Mouse (Mus musculus) activated CD4-positive, CD25-positive, alpha-beta regulatory T cell, adult 4 months (primary cell): ENCODE data around the gene Ccdc80. TPM values are rescaled to one million over a fixed set of nuclear protein-coding genes. Genes with fewer than 3 reads are reported as not detected.
A peak's percentile ranks its signal among the peaks of the same experiment; 100 is the strongest.

Experiments
- ATAC-seq: one replicate; pipeline ENCODE4 v1.8.0; 2017
- polyA plus RNA-seq, 2 experiments: library from polyadenylated mRNA; unstranded; fragments of 100-300 nt; shearing (Covaris generic); gene quantifications; one replicate each; pipeline ENCODE4 v1.2.1; 2017

Ccdc80 gene
- under 1 TPM; 0.45 to 0.73 TPM for polyA plus RNA-seq

- peak; percentile 33 for ATAC-seq
Measured at GRCm38 (mm10) chr16:45093137-45093731, at the start of gene Ccdc80. TSS of gene Ccdc80 (plus strand) at chr16:45093402.

- ATAC-seq, result peak; percentile 85
Measured at GRCm38 (mm10) chr16:45044844-45045243, 48.4 kb upstream of the Ccdc80 start.

GRCm38 (mm10) chr16:45057222-45057621 lies 36.0 kb upstream of the Ccdc80 start:
- ATAC-seq, result no peak

- no peak for ATAC-seq
Measured at GRCm38 (mm10) chr16:45057922-45058321, 35.3 kb upstream of the Ccdc80 start.

GRCm38 (mm10) chr16:45061140-45061539 lies 32.1 kb upstream of the Ccdc80 start:
- no peak for ATAC-seq

- no peak for ATAC-seq
Measured at GRCm38 (mm10) chr16:45070383-45071083, 22.7 kb upstream of the Ccdc80 start.

- no peak for ATAC-seq
Measured at GRCm38 (mm10) chr16:45071424-45071823, 21.8 kb upstream of the Ccdc80 start.

GRCm38 (mm10) chr16:45077517-45078080 lies 15.6 kb upstream of the Ccdc80 start:
- ATAC-seq, result no peak

GRCm38 (mm10) chr16:45079322-45079721 lies 13.9 kb upstream of the Ccdc80 start:
- no peak for ATAC-seq

GRCm38 (mm10) chr16:45088842-45089241 lies 4.4 kb upstream of the Ccdc80 start:
- no peak for ATAC-seq

GRCm38 (mm10) chr16:45090005-45090404 lies 3.2 kb upstream of the Ccdc80 start:
- peak; percentile 70 for ATAC-seq

- no peak for ATAC-seq
Measured at GRCm38 (mm10) chr16:45094136-45094756, 1.0 kb downstream of the Ccdc80 start.

- no peak for ATAC-seq
Measured at GRCm38 (mm10) chr16:45095030-45095429, 1.8 kb downstream of the Ccdc80 start.

GRCm38 (mm10) chr16:45095561-45096482 lies 2.6 kb downstream of the Ccdc80 start:
- ATAC-seq, result no peak

GRCm38 (mm10) chr16:45097467-45097866 lies 4.3 kb downstream of the Ccdc80 start:
- no peak for ATAC-seq

- ATAC-seq, result no peak
Measured at GRCm38 (mm10) chr16:45098186-45098885, 5.1 kb downstream of the Ccdc80 start.

GRCm38 (mm10) chr16:45098886-45099210 lies 5.6 kb downstream of the Ccdc80 start:
- no peak for ATAC-seq

- ATAC-seq, result no peak
Measured at GRCm38 (mm10) chr16:45100892-45101291, 7.7 kb downstream of the Ccdc80 start.

GRCm38 (mm10) chr16:45104993-45105392 lies 11.8 kb downstream of the Ccdc80 start:
- ATAC-seq, result no peak

GRCm38 (mm10) chr16:45108203-45108878 lies 15.1 kb downstream of the Ccdc80 start:
- ATAC-seq, result peak; percentile 77

GRCm38 (mm10) chr16:45110498-45110897 lies 17.3 kb downstream of the Ccdc80 start:
- no peak for ATAC-seq
